Mouse (Mus musculus) liver, embryonic 14.5 days (tissue): ENCODE results near the gene Inpp4a.

ENCODE experiments used
- CTCF ChIP-seq: IDR thresholded peaks from 2 replicates; pipeline ENCODE4 v1.5.1; 2016; ENCODE audit warnings: antibody characterized with exemption, low read depth, control low read depth
- EP300 ChIP-seq: IDR thresholded peaks from 2 replicates; pipeline ENCODE4 v1.6.1; 2016; ENCODE audit warnings: antibody characterized with exemption, low read depth

- TF ChIP-seq CTCF: no peak
- TF ChIP-seq EP300: no peak
Measured at GRCm38 (mm10) chr1:37407228-37407627, 107.6 kb downstream of the Inpp4a start.
